Mouse (Mus musculus) adrenal gland, adult 8-10 months (tissue): ENCODE results near the gene Btbd18. TPM values are rescaled to one million over a fixed set of nuclear protein-coding genes. Genes with fewer than 3 reads are reported as not detected.

Source experiments
- DNase-seq: peaks from one replicate; pipeline ENCODE4 v3.0.0; 2022
- total RNA-seq, 4 experiments: library from RNA; stranded (reverse); gene quantifications; 2 replicates each; pipeline ENCODE4 v1.2.4; 2022

Gene Btbd18
- under 1 TPM in 2 of 4 experiments, not detected in 2; 0.10 to 0.12 TPM for total RNA-seq

- no peak for DNase-seq
Observed at GRCm38 (mm10) chr2:84658806-84659205, at the start of gene Btbd18. Gene Btbd18 (plus strand): TSS chr2:84659079.

GRCm38 (mm10) chr2:84612764-84613163, 46.1 kb upstream of the Btbd18 start:
- no peak for DNase-seq

- no peak for DNase-seq
Observed at GRCm38 (mm10) chr2:84617637-84618515, 41.0 kb upstream of the Btbd18 start.

GRCm38 (mm10) chr2:84618914-84619313, 40.0 kb upstream of the Btbd18 start:
- peak; percentile 42 for DNase-seq

- DNase-seq, result no peak
Observed at GRCm38 (mm10) chr2:84619646-84620340, 39.1 kb upstream of the Btbd18 start.

- no peak for DNase-seq
Observed at GRCm38 (mm10) chr2:84622668-84623067, 36.2 kb upstream of the Btbd18 start.

GRCm38 (mm10) chr2:84623428-84624119, 35.3 kb upstream of the Btbd18 start:
- no peak for DNase-seq

- no peak for DNase-seq
Observed at GRCm38 (mm10) chr2:84624201-84624600, 34.7 kb upstream of the Btbd18 start.

- DNase-seq, result no peak
Observed at GRCm38 (mm10) chr2:84626366-84626975, 32.4 kb upstream of the Btbd18 start.

- no peak for DNase-seq
Observed at GRCm38 (mm10) chr2:84627036-84627435, 31.8 kb upstream of the Btbd18 start.

GRCm38 (mm10) chr2:84632001-84632400, 26.9 kb upstream of the Btbd18 start:
- no peak for DNase-seq

- DNase-seq, result peak; percentile 58
Observed at GRCm38 (mm10) chr2:84632999-84633398, 25.9 kb upstream of the Btbd18 start.

- DNase-seq, result no peak
Observed at GRCm38 (mm10) chr2:84634006-84634405, 24.9 kb upstream of the Btbd18 start.

GRCm38 (mm10) chr2:84634934-84635482, 23.9 kb upstream of the Btbd18 start:
- DNase-seq, result no peak

- DNase-seq, result peak; percentile 89
Observed at GRCm38 (mm10) chr2:84635611-84636010, 23.3 kb upstream of the Btbd18 start.

- DNase-seq, result no peak
Observed at GRCm38 (mm10) chr2:84636231-84636741, 22.6 kb upstream of the Btbd18 start.

GRCm38 (mm10) chr2:84637452-84638165, 21.3 kb upstream of the Btbd18 start:
- no peak for DNase-seq

- no peak for DNase-seq
Observed at GRCm38 (mm10) chr2:84638428-84639220, 20.3 kb upstream of the Btbd18 start.

GRCm38 (mm10) chr2:84640833-84641232, 18.0 kb upstream of the Btbd18 start:
- no peak for DNase-seq

GRCm38 (mm10) chr2:84646138-84646537, 12.7 kb upstream of the Btbd18 start:
- no peak for DNase-seq
